ENCODE assay signal across 23 mouse cellular contexts in genomic region chr6:86096733-86097132, GRCm38 (mm10).
DNase-seq lines count a peak whose midpoint lies in the region; ATAC-seq lines count a peak whose summit lies in the region.
"Had no signal": no experiment of that assay in that cellular context is flagged by ENCODE, and none has a peak within 500 bp of the region (broad histone marks: within the 10 kb centered on the region; RNA-seq: fewer than 3 reads in every experiment).

No protein-coding gene starts in this region.

- H3K9me3 ChIP-seq in embryonic facial prominence, embryonic 11.5 days (replicated peaks; ENCODE audit: control insufficient read depth, low read length), result no peaks in the 10 kb centered on the region
- no peaks in the 10 kb centered on the region for H3K9me3 ChIP-seq in embryonic facial prominence, embryonic 10.5 days
- H3K9me3 ChIP-seq in limb, embryonic 12.5 days, result no peaks in the 10 kb centered on the region
- no peaks in the 10 kb centered on the region for H3K9me3 ChIP-seq in forebrain, embryonic 12.5 days
- H3K9me3 ChIP-seq: embryonic facial prominence, embryonic 15.5 days; forebrain, embryonic 10.5 days; forebrain, embryonic 15.5 days; heart, embryonic 13.5 days; hindbrain, embryonic 13.5 days had no signal

- no peak overlapping the region for H3K4me3 ChIP-seq in embryonic facial prominence, embryonic 11.5 days (ENCODE audit: low read depth, low read length)
- no peak overlapping the region for H3K4me3 ChIP-seq in embryonic facial prominence, embryonic 10.5 days
- H3K4me3 ChIP-seq in limb, embryonic 12.5 days (replicated peaks), result no peak overlapping the region
- no peak overlapping the region for H3K4me3 ChIP-seq in forebrain, embryonic 12.5 days (replicated peaks)
- H3K4me3 ChIP-seq: embryonic facial prominence, embryonic 15.5 days; erythroblast, embryonic 14.5 days; forebrain, embryonic 10.5 days; forebrain, embryonic 15.5 days; heart, embryonic 13.5 days; hindbrain, embryonic 13.5 days had no signal

- DNase-seq in embryonic facial prominence, embryonic 11.5 days (ENCODE audit: low spot score), result peak; percentile 20
- no peak for DNase-seq in embryonic facial prominence, embryonic 10.5 days (ENCODE audit: low spot score)
- peak; percentile 48 for DNase-seq in right cerebral cortex, adult 18-20 months
- no peak for DNase-seq in right cerebral cortex, postnatal 10 days (ENCODE audit: low spot score in 2 of 2)
- peak; percentile 67 for DNase-seq in brain, adult 2 months (ENCODE audit: low read depth, low spot score)
- no peak for DNase-seq in adrenal gland, adult 2 months
- DNase-seq: adrenal gland, postnatal 14 days; cerebellum, adult 11 months; cerebellum, adult 9-10 months; cerebellum, postnatal 25 days; gastrocnemius, postnatal 36 days; heart, adult 11 months; kidney, adult 11 months had no signal

- H3K4me1 ChIP-seq in embryonic facial prominence, embryonic 11.5 days (ENCODE audit: control insufficient read depth, insufficient read depth, low read length), result no peaks in the 10 kb centered on the region
- H3K4me1 ChIP-seq in embryonic facial prominence, embryonic 10.5 days, result peaks cover 10% of the 10 kb centered on the region
- H3K4me1 ChIP-seq in limb, embryonic 12.5 days (replicated peaks), result 0 out of 2 replicates have a peak, but pooled peaks cover 10% of the 10 kb centered on the region
- peaks cover 12% of the 10 kb centered on the region for H3K4me1 ChIP-seq in forebrain, embryonic 12.5 days
- H3K4me1 ChIP-seq: embryonic facial prominence, embryonic 15.5 days had no signal

- 89% methylated on average over 10 of the region's 10 CpGs for WGBS in embryonic facial prominence, embryonic 11.5 days
- 91% methylated on average over 10 of the region's 10 CpGs for WGBS in embryonic facial prominence, embryonic 10.5 days
- WGBS in limb, embryonic 12.5 days, result 84% methylated on average over 10 of the region's 10 CpGs
- 93% methylated on average over 10 of the region's 10 CpGs for WGBS in forebrain, embryonic 12.5 days

- H3K4me2 ChIP-seq in embryonic facial prominence, embryonic 11.5 days (ENCODE audit: low read depth, low read length), result no peak overlapping the region
- no peak overlapping the region for H3K4me2 ChIP-seq in limb, embryonic 12.5 days
- H3K4me2 ChIP-seq in forebrain, embryonic 12.5 days, result no peak overlapping the region
- H3K4me2 ChIP-seq: embryonic facial prominence, embryonic 15.5 days; forebrain, embryonic 15.5 days; heart, embryonic 13.5 days; hindbrain, embryonic 13.5 days had no signal

- no peak overlapping the region for H3K9ac ChIP-seq in embryonic facial prominence, embryonic 11.5 days (replicated peaks; ENCODE audit: low read length)
- no peak overlapping the region for H3K9ac ChIP-seq in limb, embryonic 12.5 days (replicated peaks)
- H3K9ac ChIP-seq in forebrain, embryonic 12.5 days, result no peak overlapping the region
- H3K9ac ChIP-seq: embryonic facial prominence, embryonic 15.5 days; forebrain, embryonic 15.5 days; heart, embryonic 13.5 days; hindbrain, embryonic 13.5 days had no signal

- no peak overlapping the region for H3K27ac ChIP-seq in embryonic facial prominence, embryonic 11.5 days (replicated peaks; ENCODE audit: low read depth, low read length)
- no peak overlapping the region; the same call in 1 of the 2 replicates for H3K27ac ChIP-seq in embryonic facial prominence, embryonic 10.5 days (replicated peaks)
- H3K27ac ChIP-seq in limb, embryonic 12.5 days, result 0 out of 2 replicates have a peak overlapping the region, but pooled peaks have one; percentile 12
- no peak overlapping the region for H3K27ac ChIP-seq in forebrain, embryonic 12.5 days
- H3K27ac ChIP-seq: embryonic facial prominence, embryonic 15.5 days; forebrain, embryonic 10.5 days; forebrain, embryonic 15.5 days; heart, embryonic 13.5 days; hindbrain, embryonic 13.5 days; hindbrain, postnatal 0 days had no signal

- no peak for ATAC-seq in embryonic facial prominence, embryonic 11.5 days (replicated peaks; ENCODE audit: insufficient number of reproducible peaks, low FRiP score, low TSS enrichment, low read depth)
- no peak for ATAC-seq in limb, embryonic 12.5 days (ENCODE audit: insufficient number of reproducible peaks, insufficient read depth, low FRiP score, low TSS enrichment, low read depth)
- no peak for ATAC-seq in forebrain, embryonic 12.5 days (ENCODE audit: low FRiP score)
- ATAC-seq: forebrain, embryonic 15.5 days; hindbrain, postnatal 0 days; Patski had no signal

- no peaks in the 10 kb centered on the region for H3K36me3 ChIP-seq in embryonic facial prominence, embryonic 11.5 days (replicated peaks; ENCODE audit: control insufficient read depth, insufficient read depth, low read depth, low read length)
- peaks cover 6% of the 10 kb centered on the region; the same call in 1 of the 2 replicates for H3K36me3 ChIP-seq in embryonic facial prominence, embryonic 10.5 days (replicated peaks)
- no peaks in the 10 kb centered on the region for H3K36me3 ChIP-seq in limb, embryonic 12.5 days
- H3K36me3 ChIP-seq in forebrain, embryonic 12.5 days (replicated peaks), result peaks cover 58% of the 10 kb centered on the region
- H3K36me3 ChIP-seq: embryonic facial prominence, embryonic 15.5 days; heart, embryonic 13.5 days had no signal

- no peaks in the 10 kb centered on the region for H3K27me3 ChIP-seq in embryonic facial prominence, embryonic 11.5 days (ENCODE audit: control insufficient read depth, insufficient read depth, low read length)
- H3K27me3 ChIP-seq in embryonic facial prominence, embryonic 10.5 days (replicated peaks; ENCODE audit: low read depth, poor library complexity, severe bottlenecking), result no peaks in the 10 kb centered on the region
- 0 out of 2 replicates have a peak, but pooled peaks cover 4% of the 10 kb centered on the region for H3K27me3 ChIP-seq in limb, embryonic 12.5 days
- H3K27me3 ChIP-seq in forebrain, embryonic 12.5 days, result no peaks in the 10 kb centered on the region
- H3K27me3 ChIP-seq: embryonic facial prominence, embryonic 15.5 days; forebrain, embryonic 15.5 days; hindbrain, embryonic 13.5 days had no signal

Comparison
In these comparisons a context has a peak if more than half of its experiments do, and no peak if none do; other contexts are left out.
1. DNase-seq: peak in embryonic facial prominence, embryonic 11.5 days (single experiment), right cerebral cortex, adult 18-20 months (single experiment) and brain, adult 2 months (single experiment); none in embryonic facial prominence, embryonic 10.5 days (single experiment), right cerebral cortex, postnatal 10 days (0 of 2) and adrenal gland, adult 2 months (single experiment).